Comparison of ENCODE assay signal across 9 mouse cellular contexts in the genomic region with DNA sequence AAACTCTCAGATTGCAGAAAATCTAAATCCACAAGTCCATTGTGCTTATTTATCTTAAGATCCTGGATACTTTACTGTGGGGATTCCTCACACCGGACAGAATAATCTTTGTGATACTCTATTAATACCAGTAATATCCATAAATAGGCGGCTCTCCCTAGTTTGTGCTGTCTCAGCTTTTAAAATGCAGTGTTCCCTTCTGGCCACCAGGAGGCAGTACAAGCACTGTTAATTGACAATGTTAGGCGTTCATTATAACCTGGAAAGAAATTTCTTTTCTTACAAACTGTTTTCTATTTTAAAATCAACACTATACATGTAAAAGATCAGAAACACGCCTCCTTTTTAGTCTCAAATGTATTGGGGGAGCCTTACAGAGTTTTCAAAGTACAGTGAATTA.
A peak's percentile ranks its signal among the peaks of the same experiment; 100 is the strongest.
DNase-seq lines count a peak whose midpoint lies in the region; ATAC-seq lines count a peak whose summit lies in the region.
"Had no signal": no experiment of that assay in that cellular context is flagged by ENCODE, and none has a peak within 500 bp of the region (broad histone marks: within the 10 kb centered on the region; RNA-seq: fewer than 3 reads in every experiment).

No protein-coding gene starts in this region.

- H3K36me3 ChIP-seq in heart, embryonic 10.5 days = no peaks in the 10 kb centered on the region
- H3K36me3 ChIP-seq: neural tube, embryonic 13.5 days had no signal

- intact Hi-C loops in heart, postnatal 10 days (cut with DNase I) = loop anchor here (2.0 to 10.0 kb wide), 3 partner anchors 162 to 344 kb away; no protein-coding TSS in a partner anchor

- H3K27me3 ChIP-seq in heart, embryonic 10.5 days (ENCODE audit: insufficient read depth, poor library complexity, severe bottlenecking) = no peaks in the 10 kb centered on the region

- ATAC-seq in frontal cortex, adult (ENCODE audit: low TSS enrichment) = no peak

- 15% methylated on average over 4 of the region's 4 CpGs for WGBS in heart, embryonic 10.5 days

- H3K4me1 ChIP-seq in heart, embryonic 10.5 days = peaks cover 56% of the 10 kb centered on the region

- no peak overlapping the region for H3K27ac ChIP-seq in heart, embryonic 10.5 days
- H3K27ac ChIP-seq: neural tube, embryonic 13.5 days had no signal

- H3K9me3 ChIP-seq in heart, embryonic 10.5 days = no peaks in the 10 kb centered on the region
- H3K9me3 ChIP-seq: neural tube, embryonic 13.5 days had no signal

- H3K4me3 ChIP-seq in heart, embryonic 10.5 days = no peak overlapping the region
- H3K4me3 ChIP-seq: neural tube, embryonic 13.5 days had no signal

- peak; percentile 55 to 72 for DNase-seq in heart, postnatal 10 days
- DNase-seq in heart, embryonic 10.5 days (ENCODE audit: low spot score) = no peak
- peak; percentile 62 for DNase-seq in testis, postnatal 10 days (ENCODE audit: low spot score)
- no peak for DNase-seq in testis, postnatal 14 days (ENCODE audit: low spot score)
- peak; percentile 39 for DNase-seq in c-Kit-positive CD71-negative TER-119-negative erythroid progenitor cells, embryonic 14.5 days (ENCODE audit: low read depth)
- peak; percentile 65 for DNase-seq in kidney, postnatal 10 days
- peak; percentile 64 for DNase-seq in retina, postnatal 1 day

Comparison
In these comparisons a context has a peak if more than half of its experiments do, and no peak if none do; other contexts are left out.
1. DNase-seq: peak in heart, postnatal 10 days (2 of 2), testis, postnatal 10 days (single experiment), c-Kit-positive CD71-negative TER-119-negative erythroid progenitor cells, embryonic 14.5 days (single experiment), kidney, postnatal 10 days (single experiment) and retina, postnatal 1 day (single experiment); none in heart, embryonic 10.5 days (single experiment) and testis, postnatal 14 days (single experiment).